ENCODE assay signal across 8 mouse cellular contexts in the genomic region with DNA sequence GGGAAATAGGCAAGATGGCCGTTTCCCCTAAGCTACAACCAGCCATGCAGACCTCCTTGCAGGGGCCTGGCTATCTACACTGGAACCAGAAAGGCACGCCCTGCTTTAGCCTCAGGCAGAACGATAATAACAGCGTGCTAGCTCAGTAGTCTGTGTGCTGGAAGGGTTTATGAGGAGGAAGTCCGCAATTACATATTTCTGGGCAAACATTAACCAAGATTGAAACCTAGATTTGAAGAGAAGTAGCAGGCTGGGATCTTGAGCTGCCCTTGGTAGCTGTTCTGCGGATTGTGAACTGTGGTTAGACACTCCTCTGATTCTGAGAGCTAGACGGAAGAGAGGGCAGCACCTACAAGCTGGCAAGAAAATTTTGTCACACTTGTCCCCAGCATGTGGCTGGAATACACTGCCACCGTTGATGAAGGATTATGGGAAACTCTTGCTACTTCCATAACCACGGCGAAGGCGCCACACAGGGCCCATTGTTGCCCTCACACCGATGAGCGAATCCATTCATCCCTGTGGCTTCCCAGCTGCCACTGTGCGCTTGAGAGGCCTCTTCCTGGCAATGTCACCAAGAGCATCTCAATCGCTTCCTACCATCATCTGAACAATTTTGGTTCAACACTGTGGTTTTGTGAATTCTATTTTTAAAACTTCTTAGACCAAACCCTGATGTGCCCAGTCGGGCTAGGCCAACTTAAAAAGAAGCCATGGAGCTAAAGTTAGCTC. TPM values are rescaled to one million over a fixed set of nuclear protein-coding genes. Genes with fewer than 3 reads are reported as not detected.
DNase-seq lines count a peak whose midpoint lies in the region; ATAC-seq and TF ChIP-seq lines count a peak whose summit lies in the region.
"Had no signal": no experiment of that assay in that cellular context is flagged by ENCODE, and none has a peak within 500 bp of the region (broad histone marks: within the 10 kb centered on the region; RNA-seq: fewer than 3 reads in every experiment).

No protein-coding gene starts in this region.

- H3K9ac ChIP-seq in lung, embryonic 14.5 days = no peak overlapping the region
- H3K9ac ChIP-seq in heart, embryonic 12.5 days = no peak overlapping the region
- H3K9ac ChIP-seq in heart, embryonic 11.5 days (ENCODE audit: low read depth, low read length) = no peak overlapping the region

- no peaks in the 10 kb centered on the region; the same call in 1 of the 2 replicates for H3K27me3 ChIP-seq in G1E (ENCODE audit: insufficient read depth, low read length)
- no peaks in the 10 kb centered on the region for H3K27me3 ChIP-seq in lung, embryonic 14.5 days (ENCODE audit: insufficient read depth, low read length)
- no peaks in the 10 kb centered on the region for H3K27me3 ChIP-seq in heart, embryonic 12.5 days (replicated peaks)
- H3K27me3 ChIP-seq in heart, embryonic 11.5 days (ENCODE audit: control insufficient read depth, insufficient read depth, low read length) = no peaks in the 10 kb centered on the region

- no peak overlapping the region for H3K4me3 ChIP-seq in G1E (ENCODE audit: low read depth, low read length)
- H3K4me3 ChIP-seq in lung, embryonic 14.5 days (ENCODE audit: low read depth, low read length) = no peak overlapping the region
- no peak overlapping the region for H3K4me3 ChIP-seq in heart, embryonic 12.5 days
- no peak overlapping the region for H3K4me3 ChIP-seq in heart, embryonic 11.5 days (ENCODE audit: low read depth, low read length)

- H3K4me2 ChIP-seq in lung, embryonic 14.5 days = no peak overlapping the region
- no peak overlapping the region for H3K4me2 ChIP-seq in heart, embryonic 12.5 days
- no peak overlapping the region for H3K4me2 ChIP-seq in heart, embryonic 11.5 days

- no peaks in the 10 kb centered on the region for H3K36me3 ChIP-seq in G1E (replicated peaks)
- no peaks in the 10 kb centered on the region for H3K36me3 ChIP-seq in lung, embryonic 14.5 days (ENCODE audit: insufficient read depth)
- no peaks in the 10 kb centered on the region for H3K36me3 ChIP-seq in heart, embryonic 12.5 days
- H3K36me3 ChIP-seq in heart, embryonic 11.5 days (ENCODE audit: control insufficient read depth, insufficient read depth, low read length) = no peaks in the 10 kb centered on the region

- peak overlapping the region; percentile 76 for H3K27ac ChIP-seq in lung, embryonic 14.5 days (ENCODE audit: low read depth)
- H3K27ac ChIP-seq in heart, embryonic 12.5 days (ENCODE audit: poor library complexity, severe bottlenecking) = no peak overlapping the region
- no peak overlapping the region for H3K27ac ChIP-seq in heart, embryonic 11.5 days (ENCODE audit: low read depth, low read length)

- DNase-seq in CD4-positive helper T cell, adult 2 months (ENCODE audit: low read depth, low spot score) = peak; percentile 51
- DNase-seq in G1E (ENCODE audit: low spot score) = peak; percentile 39
- DNase-seq in kidney, adult 11 months = peak; percentile 69
- no peak for DNase-seq in lung, embryonic 14.5 days
- DNase-seq in adrenal gland, adult 8-10 months = no peak
- DNase-seq: cerebellum, adult 8-10 months had no signal

- peaks cover 29% of the 10 kb centered on the region for H3K4me1 ChIP-seq in G1E (ENCODE audit: insufficient read depth, low read depth, low read length)
- 0 out of 2 replicates have a peak, but pooled peaks cover 5% of the 10 kb centered on the region for H3K4me1 ChIP-seq in lung, embryonic 14.5 days (ENCODE audit: insufficient read depth)
- H3K4me1 ChIP-seq in heart, embryonic 12.5 days (replicated peaks) = no peaks in the 10 kb centered on the region
- H3K4me1 ChIP-seq in heart, embryonic 11.5 days (ENCODE audit: control insufficient read depth, insufficient read depth, low read length) = no peaks in the 10 kb centered on the region

- no peak for TF ChIP-seq CTCF in G1E (IDR thresholded peaks at IDR 0.05; ENCODE audit: low read depth, low read length)
- no peak for TF ChIP-seq CTCF in lung, embryonic 14.5 days (IDR thresholded peaks at IDR 0.05; ENCODE audit: low read depth)

- no peaks in the 10 kb centered on the region for H3K9me3 ChIP-seq in G1E (replicated peaks)
- H3K9me3 ChIP-seq in lung, embryonic 14.5 days (ENCODE audit: low read depth, low read length) = no peaks in the 10 kb centered on the region
- no peaks in the 10 kb centered on the region for H3K9me3 ChIP-seq in heart, embryonic 12.5 days (replicated peaks)
- H3K9me3 ChIP-seq in heart, embryonic 11.5 days (replicated peaks; ENCODE audit: control insufficient read depth, low read length) = no peaks in the 10 kb centered on the region

- peak; percentile 94 for ATAC-seq in G1E (ENCODE audit: extremely low read depth, insufficient number of reproducible peaks, low FRiP score, poor library complexity, severe bottlenecking)
- peak; percentile 73; the same call in 1 of the 2 replicates for ATAC-seq in lung, embryonic 14.5 days (ENCODE audit: insufficient read depth)
- ATAC-seq in heart, embryonic 12.5 days (ENCODE audit: insufficient number of reproducible peaks, low FRiP score) = no peak
- no peak; the same call in 1 of the 2 replicates for ATAC-seq in heart, embryonic 11.5 days (replicated peaks; ENCODE audit: insufficient number of reproducible peaks, low FRiP score, low TSS enrichment)

- 70% methylated on average over 16 of the region's 16 CpGs for WGBS in lung, embryonic 14.5 days
- WGBS in heart, embryonic 12.5 days = 76% methylated on average over 16 of the region's 16 CpGs
- 81% methylated on average over 16 of the region's 16 CpGs for WGBS in heart, embryonic 11.5 days (ENCODE audit: insufficient replicate concordance)

RNA-seq across cellular contexts. Expression of a gene that starts 23.9 kb away (rescaled TPM):
- total RNA-seq in G1E (2014; fragmentation: Nextera tagmentation) = 1.4 TPM in 1 of 2 replicates, not detected in the other
- total RNA-seq in G1E (2017) = 19.8 and 28.1 TPM in 2 replicates
- polyA plus RNA-seq in G1E (2012) = 0.13 and 0.19 TPM in 2 replicates
- 6.6 and 6.7 TPM in 2 replicates for polyA plus RNA-seq in lung, embryonic 14.5 days (2014; fragmentation: Nextera tagmentation; extraction: Ambion mirVana)
- total RNA-seq in adrenal gland, adult 8-10 months (2022) = 1 to 10 TPM in 2 of 4 experiments, under 1 TPM in 2; 0.12 to 9.2 (median 4.2) TPM
- polyA plus RNA-seq in heart, embryonic 12.5 days (2016; fragmentation: Nextera tagmentation; extraction: Ambion mirVana) = 1.5 and 1.8 TPM in 2 replicates
- polyA plus RNA-seq in heart, embryonic 11.5 days (2014; fragmentation: Nextera tagmentation; extraction: Ambion mirVana) = 1.4 and 3.7 TPM in 2 replicates

Comparison
In these comparisons a context has a peak if more than half of its experiments do, and no peak if none do; other contexts are left out.
1. DNase-seq: peak in CD4-positive helper T cell, adult 2 months (single experiment), G1E (single experiment) and kidney, adult 11 months (single experiment); none in lung, embryonic 14.5 days (single experiment) and adrenal gland, adult 8-10 months (single experiment).
2. ATAC-seq: peak in G1E (single experiment) and lung, embryonic 14.5 days (single experiment); none in heart, embryonic 12.5 days (single experiment) and heart, embryonic 11.5 days (single experiment).